Mouse (Mus musculus) heart, embryonic 13.5 days (tissue): ENCODE measurements around the gene Tshz3. TPM values are rescaled to one million over a fixed set of nuclear protein-coding genes. Genes with fewer than 3 reads are reported as not detected.

Experiments used
- ATAC-seq: fragments of 200-750 bp; cut with Nextera tagmentation; 2 replicates; pipeline ENCODE4 v1.8.0; 2017; ENCODE audit warnings: moderate TSS enrichment; ENCODE audit not compliant: insufficient number of reproducible peaks, low FRiP score, low TSS enrichment; ENCODE audit errors: extremely low read depth
- H3K27ac ChIP-seq: fragments of 300-500 bp; sonication (generic); replicated peaks from 2 replicates; pipeline ENCODE4 v1.5.1; 2015; ENCODE audit warnings: moderate library complexity, mild to moderate bottlenecking, inconsistent platforms
- H3K27me3 ChIP-seq: fragments of 300-500 bp; sonication (generic); replicated peaks from 2 replicates; pipeline ENCODE4 v1.6.1; 2015; ENCODE audit warnings: mild to moderate bottlenecking, inconsistent platforms
- H3K36me3 ChIP-seq: fragments of 300-500 bp; sonication (generic); 2 replicates; pipeline ENCODE4 v1.6.1; 2015; ENCODE audit warnings: mild to moderate bottlenecking, inconsistent platforms
- H3K4me1 ChIP-seq: fragments of 300-500 bp; sonication (generic); 2 replicates; pipeline ENCODE4 v1.6.1; 2015; ENCODE audit warnings: inconsistent platforms
- H3K4me2 ChIP-seq: fragments of 300-500 bp; sonication (generic); 2 replicates; pipeline ENCODE4 v1.6.1; 2015; ENCODE audit warnings: inconsistent platforms, mild to moderate bottlenecking, moderate library complexity
- H3K4me3 ChIP-seq: fragments of 300-500 bp; sonication (generic); 2 replicates; pipeline ENCODE4 v1.5.1; 2015; ENCODE audit warnings: moderate library complexity, mild to moderate bottlenecking, inconsistent platforms
- H3K9ac ChIP-seq: fragments of 300-500 bp; sonication (generic); 2 replicates; pipeline ENCODE4 v1.6.1; 2015; ENCODE audit warnings: inconsistent platforms, mild to moderate bottlenecking, moderate library complexity
- H3K9me3 ChIP-seq: fragments of 300-500 bp; sonication (generic); 2 replicates; pipeline ENCODE4 v1.6.1; 2016; ENCODE audit warnings: inconsistent platforms
- WGBS: fragments of 180-500 bp; shearing (Covaris S2); methylation state at CpG from one replicate; pipeline ENCODE4 v1.1.7; 2015; ENCODE audit warnings: mixed read lengths; 5-methylcytosine and 5-hydroxymethylcytosine counted together
- polyA plus RNA-seq: library from polyadenylated mRNA; unstranded; fragments of >200 nt; fragmentation: Nextera tagmentation; extraction: Ambion mirVana; gene quantifications from 2 replicates; pipeline ENCODE4 v1.2.1, GENCODE M21; 2015

Tshz3 gene
- polyA plus RNA-seq, result 2.7 TPM in 2 replicates

DNA sequence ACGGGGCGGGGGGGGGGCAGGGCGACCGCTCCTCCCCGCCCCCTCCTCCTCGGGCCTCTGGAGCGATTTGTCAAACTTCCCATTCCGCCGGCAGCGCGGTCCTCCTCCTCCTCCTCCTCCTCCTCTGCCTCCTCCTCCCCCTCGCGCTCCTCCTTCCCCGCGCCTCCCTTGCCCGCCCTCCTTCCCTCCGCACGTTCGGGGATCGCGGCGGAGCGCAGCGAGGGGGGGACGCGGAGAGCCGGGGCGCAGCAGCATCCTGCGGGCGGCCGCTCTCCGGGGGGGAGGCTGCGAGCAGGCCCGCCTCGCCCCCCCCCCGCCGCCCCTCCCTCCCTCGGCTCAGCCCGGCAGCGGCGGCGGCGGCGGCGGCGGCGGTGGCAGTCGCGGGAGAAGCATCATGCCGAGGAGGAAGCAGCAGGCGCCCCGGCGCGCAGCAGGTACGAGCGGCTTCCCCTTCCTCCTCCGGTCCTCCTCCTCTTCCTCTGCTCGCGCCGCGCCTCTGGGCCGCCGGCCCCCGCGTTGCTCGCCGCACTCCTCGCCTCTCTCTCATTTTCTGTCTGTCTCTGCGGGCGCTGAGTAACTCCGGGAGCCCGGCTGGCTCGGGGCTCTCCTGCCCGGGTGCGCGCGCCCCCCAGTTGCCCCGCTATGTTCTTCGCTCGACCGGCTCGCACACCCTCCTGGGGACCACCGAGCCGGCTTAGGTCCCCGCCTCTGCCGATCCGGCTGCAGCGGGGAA lies at the start of gene Tshz3:
TSS of gene Tshz3 (plus strand) at position 263 of the 733 bp plus-strand sequence.
- Histone ChIP-seq H3K4me1 (peaks cover 17% of the 10 kb centered on the region), H3K27ac (peak within 1 kb of the TSS; percentile 73), H3K27me3 (peaks cover 65% of the 10 kb centered on the region), H3K9me3 (no peaks in the 10 kb centered on the region), H3K36me3 (no peaks in the 10 kb centered on the region), H3K4me3 (peak within 1 kb of the TSS; percentile 82), H3K9ac (peak within 1 kb of the TSS; percentile 85), H3K4me2 (peak within 1 kb of the TSS; percentile 100)
- peak; percentile 32; the same call in 1 of the 2 replicates for ATAC-seq
- WGBS, result 2% methylated on average over 41 of the region's 88 CpGs

DNA sequence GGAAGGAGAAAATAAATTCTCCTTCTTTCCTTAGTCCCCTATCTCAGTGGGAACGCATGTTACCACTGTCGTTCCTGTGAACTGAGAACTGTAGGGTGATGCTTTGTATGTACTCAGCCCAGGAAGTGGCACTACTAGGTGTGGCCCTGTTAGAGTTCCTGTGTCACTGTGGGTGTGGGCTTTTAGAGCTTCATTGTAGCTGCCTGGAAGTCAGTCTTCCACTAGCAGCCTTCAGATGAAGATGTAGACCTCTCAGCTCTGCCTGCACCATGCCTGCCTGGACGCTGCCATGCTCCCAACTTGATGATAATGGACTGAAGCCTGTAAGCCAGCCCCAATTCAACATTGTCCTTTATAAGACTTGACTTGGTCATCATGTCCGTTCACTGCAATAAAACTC lies 42.0 kb upstream of the Tshz3 start:
- 77% methylated on average over 4 of the region's 4 CpGs for WGBS

DNA sequence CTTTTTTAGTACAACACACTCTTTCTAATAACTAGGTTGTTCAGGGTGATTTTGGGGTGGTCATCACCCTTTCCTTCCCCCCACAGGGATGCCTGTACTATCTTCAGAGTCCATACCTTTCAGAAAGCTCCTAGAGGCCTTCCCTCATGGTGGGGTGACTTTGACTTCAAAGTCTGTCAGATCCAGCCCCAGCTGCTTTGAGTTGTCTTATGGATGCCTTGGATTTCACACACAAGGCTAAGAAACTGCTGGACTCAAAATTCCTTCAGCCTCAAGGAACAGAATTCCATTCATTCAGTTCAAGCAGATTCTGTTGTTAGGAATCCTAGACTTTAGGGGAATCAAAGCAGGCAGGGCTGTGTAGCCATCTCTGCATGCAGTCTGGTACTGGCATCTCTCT lies 41.5 kb upstream of the Tshz3 start:
- no peak overlapping the region for H3K4me2 ChIP-seq
- no peak overlapping the region for H3K27ac ChIP-seq
- H3K27me3 ChIP-seq, result 0 out of 2 replicates have a peak, but pooled peaks cover under 1% of the 10 kb centered on the region
- no peaks in the 10 kb centered on the region for H3K36me3 ChIP-seq
- H3K9ac ChIP-seq, result no peak overlapping the region
- no peak for ATAC-seq
- no peaks in the 10 kb centered on the region for H3K4me1 ChIP-seq
- no peak overlapping the region for H3K4me3 ChIP-seq
- no peaks in the 10 kb centered on the region for H3K9me3 ChIP-seq

More for the DNA sequence above, 42.0 kb upstream of the Tshz3 start:
- Histone ChIP-seq H3K9me3 (no peaks in the 10 kb centered on the region), H3K27ac (no peak overlapping the region), H3K4me2 (no peak overlapping the region), H3K4me1 (no peaks in the 10 kb centered on the region), H3K36me3 (no peaks in the 10 kb centered on the region), H3K9ac (no peak overlapping the region), H3K4me3 (no peak overlapping the region), H3K27me3 (no peaks in the 10 kb centered on the region)
- ATAC-seq, result no peak

DNA sequence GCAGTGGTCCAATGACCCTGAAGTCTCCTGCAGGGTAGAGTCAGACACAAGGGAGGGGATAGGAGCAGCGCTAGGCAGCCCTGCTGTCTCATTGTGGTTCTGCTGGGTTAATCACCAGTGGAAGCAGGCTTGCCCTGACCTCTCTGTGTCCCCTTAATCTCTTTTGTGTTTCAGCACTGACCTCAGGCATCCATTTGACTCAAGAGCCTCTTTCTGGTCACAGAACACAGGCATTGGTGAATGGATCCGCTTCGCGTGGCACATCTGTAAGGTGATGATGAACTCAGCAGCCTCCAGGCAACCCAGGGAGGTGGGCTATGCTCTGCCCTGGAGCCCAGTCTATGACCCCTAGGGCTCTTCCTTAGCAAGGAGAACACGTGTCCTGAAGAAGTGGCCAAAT lies 39.6 kb upstream of the Tshz3 start:
- WGBS, result 59% methylated on average over 5 of the region's 5 CpGs
- H3K27me3 ChIP-seq, result 0 out of 2 replicates have a peak, but pooled peaks cover 4% of the 10 kb centered on the region
- H3K9me3 ChIP-seq, result no peaks in the 10 kb centered on the region
- no peaks in the 10 kb centered on the region for H3K36me3 ChIP-seq
- H3K9ac ChIP-seq, result no peak overlapping the region
- H3K4me1 ChIP-seq, result no peaks in the 10 kb centered on the region
- no peak overlapping the region for H3K4me2 ChIP-seq
- no peak overlapping the region for H3K27ac ChIP-seq
- no peak for ATAC-seq
- no peak overlapping the region for H3K4me3 ChIP-seq

DNA sequence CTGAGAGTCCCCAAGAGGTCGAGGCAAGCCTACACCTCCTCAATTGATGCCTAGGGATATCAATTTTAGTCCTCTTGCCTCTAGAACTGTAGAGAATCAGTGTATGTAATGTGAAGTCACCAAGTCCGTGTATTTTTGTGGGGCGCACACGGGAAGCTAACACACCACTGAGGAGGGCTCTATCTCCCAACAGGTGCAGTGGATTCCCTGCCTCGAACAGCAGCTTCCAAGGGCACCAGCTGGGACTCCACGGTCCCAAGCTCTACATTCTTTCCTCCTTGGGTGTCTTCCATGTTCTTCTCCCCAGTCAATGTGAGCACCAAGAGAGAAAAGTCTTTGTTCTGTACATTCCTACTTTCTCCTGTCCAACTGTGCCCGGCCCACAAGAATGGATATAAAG lies 38.7 kb upstream of the Tshz3 start:
- WGBS, result 78% methylated on average over 7 of the region's 7 CpGs
- no peaks in the 10 kb centered on the region for H3K9me3 ChIP-seq

DNA sequence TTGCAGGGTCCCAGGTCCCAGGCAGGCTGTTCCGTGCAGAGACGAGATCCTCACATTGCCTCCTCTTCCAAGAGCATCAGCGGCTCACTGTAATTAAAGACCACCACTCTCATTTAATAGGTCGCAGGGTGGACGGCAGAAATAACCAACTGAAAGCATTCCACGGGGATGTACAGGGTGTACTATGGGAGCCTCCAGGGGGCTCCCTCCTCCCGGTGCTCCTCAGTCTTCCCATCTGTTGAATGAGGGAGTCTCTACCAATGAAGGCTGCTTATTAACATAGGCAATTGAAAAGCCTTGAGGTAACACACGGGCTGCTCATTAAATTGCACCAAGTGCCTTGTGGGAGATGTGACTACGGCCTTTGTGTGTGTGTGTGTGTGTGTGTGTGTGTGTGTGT lies 37.3 kb upstream of the Tshz3 start:
- Histone ChIP-seq H3K9ac (no peak overlapping the region), H3K4me3 (no peak overlapping the region), H3K27me3 (0 out of 2 replicates have a peak, but pooled peaks cover 4% of the 10 kb centered on the region), H3K36me3 (no peaks in the 10 kb centered on the region), H3K4me2 (no peak overlapping the region), H3K27ac (no peak overlapping the region), H3K9me3 (no peaks in the 10 kb centered on the region), H3K4me1 (no peaks in the 10 kb centered on the region)
- ATAC-seq, result no peak
- WGBS, result 66% methylated on average over 9 of the region's 9 CpGs

More for the DNA sequence above, 38.7 kb upstream of the Tshz3 start:
- no peak overlapping the region for H3K27ac ChIP-seq
- no peak overlapping the region for H3K4me2 ChIP-seq
- H3K4me3 ChIP-seq, result no peak overlapping the region
- H3K27me3 ChIP-seq, result 0 out of 2 replicates have a peak, but pooled peaks cover 4% of the 10 kb centered on the region
- no peak for ATAC-seq
- H3K36me3 ChIP-seq, result no peaks in the 10 kb centered on the region
- H3K4me1 ChIP-seq, result no peaks in the 10 kb centered on the region
- H3K9ac ChIP-seq, result no peak overlapping the region

DNA sequence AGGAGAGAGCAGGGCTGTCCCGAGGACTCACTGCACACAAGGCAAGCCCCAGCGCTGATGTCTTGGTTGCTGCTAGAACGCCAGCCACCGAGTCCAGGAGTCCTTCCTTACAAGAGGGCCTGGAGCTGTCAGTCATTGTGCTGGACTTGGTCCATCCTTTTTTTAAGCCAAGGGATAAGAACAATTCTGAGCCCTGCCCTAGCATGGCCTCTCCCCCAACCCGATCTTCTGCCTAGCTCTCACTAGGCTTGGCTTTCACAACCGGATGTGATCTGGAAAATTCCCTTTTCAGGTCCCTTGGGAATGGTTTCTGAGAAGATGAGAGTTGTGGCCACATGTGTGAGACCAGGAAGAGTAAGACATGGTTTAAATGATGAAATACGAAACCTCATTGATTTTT lies 34.5 kb upstream of the Tshz3 start:
- no peak overlapping the region for H3K4me2 ChIP-seq
- no peaks in the 10 kb centered on the region for H3K36me3 ChIP-seq
- no peak overlapping the region for H3K9ac ChIP-seq
- H3K4me3 ChIP-seq, result no peak overlapping the region
- H3K9me3 ChIP-seq, result no peaks in the 10 kb centered on the region
- 74% methylated on average over 7 of the region's 7 CpGs for WGBS
- no peak for ATAC-seq
- H3K27ac ChIP-seq, result no peak overlapping the region
- H3K27me3 ChIP-seq, result 0 out of 2 replicates have a peak, but pooled peaks cover 4% of the 10 kb centered on the region
- H3K4me1 ChIP-seq, result no peaks in the 10 kb centered on the region

DNA sequence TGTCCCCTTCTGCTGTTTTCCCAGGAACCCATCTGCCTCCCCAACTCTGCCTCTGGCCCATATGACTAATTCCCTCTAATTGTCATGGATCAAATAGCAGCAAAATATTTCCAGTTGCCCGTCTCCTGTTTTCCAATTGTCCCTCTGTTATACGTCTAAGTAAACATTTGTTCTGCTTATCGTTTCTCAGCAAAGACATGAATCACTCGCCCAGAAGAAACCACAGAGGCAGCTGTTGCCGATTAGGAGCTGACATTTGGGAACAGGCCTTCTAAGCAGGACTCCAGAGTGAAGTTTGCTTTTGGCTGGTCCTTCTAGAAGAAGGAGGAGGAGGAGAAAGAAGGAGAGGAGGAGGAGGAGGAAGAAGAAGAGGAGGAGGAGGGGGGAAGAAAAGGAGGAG lies 30.2 kb upstream of the Tshz3 start:
- no peaks in the 10 kb centered on the region for H3K9me3 ChIP-seq
- H3K27me3 ChIP-seq, result no peaks in the 10 kb centered on the region
- 25% methylated on average over 5 of the region's 5 CpGs for WGBS
- H3K9ac ChIP-seq, result no peak overlapping the region
- no peak overlapping the region for H3K27ac ChIP-seq
- no peaks in the 10 kb centered on the region for H3K36me3 ChIP-seq
- no peaks in the 10 kb centered on the region for H3K4me1 ChIP-seq
- H3K4me2 ChIP-seq, result no peak overlapping the region
- no peak for ATAC-seq
- H3K4me3 ChIP-seq, result no peak overlapping the region

DNA sequence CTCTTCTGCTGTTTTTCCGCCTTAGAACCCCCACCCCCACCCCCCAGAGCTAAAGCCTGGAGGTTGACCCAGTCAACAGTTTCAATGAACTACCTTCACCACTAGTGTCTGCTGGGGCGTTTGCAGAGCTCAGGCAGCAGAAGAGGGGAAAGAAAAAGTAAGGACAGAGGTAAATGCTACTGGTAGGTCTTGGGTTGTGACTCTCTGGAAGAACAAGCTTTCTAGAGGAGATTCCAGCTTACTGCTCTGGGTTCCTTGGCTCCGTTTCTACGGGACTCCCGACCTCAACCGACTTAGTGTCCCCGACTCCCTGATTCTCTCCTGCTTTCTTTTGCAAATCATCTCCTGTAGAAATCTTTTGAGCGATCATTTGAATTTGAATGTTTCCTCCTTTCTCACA lies 19.9 kb upstream of the Tshz3 start:
- Histone ChIP-seq H3K4me2 (no peak overlapping the region), H3K4me1 (peaks cover 14% of the 10 kb centered on the region), H3K27ac (no peak overlapping the region), H3K9me3 (no peaks in the 10 kb centered on the region), H3K9ac (no peak overlapping the region), H3K36me3 (no peaks in the 10 kb centered on the region), H3K4me3 (no peak overlapping the region), H3K27me3 (peaks cover 65% of the 10 kb centered on the region)
- 23% methylated on average over 8 of the region's 8 CpGs for WGBS
- ATAC-seq, result no peak

DNA sequence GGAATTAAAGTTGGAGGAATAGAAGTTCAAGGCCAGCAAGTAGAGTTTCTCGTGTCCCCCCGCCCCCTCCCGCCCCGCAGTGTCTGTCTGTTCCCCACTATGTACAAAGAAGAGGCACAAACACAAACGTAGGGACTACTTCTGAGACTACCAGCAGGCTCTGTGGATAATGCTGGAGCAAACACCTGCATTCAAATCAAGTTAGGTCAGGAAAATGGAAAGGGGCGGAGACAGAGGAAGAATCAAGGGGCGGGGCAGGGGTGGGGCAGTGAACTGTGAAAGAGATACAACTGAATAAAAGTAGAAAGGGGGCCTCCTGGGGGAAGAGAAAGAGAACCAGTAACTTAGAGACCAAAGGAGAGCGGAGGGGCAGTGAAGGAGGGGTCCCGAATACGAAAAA lies 19.4 kb upstream of the Tshz3 start:
- no peak overlapping the region for H3K4me3 ChIP-seq

DNA sequence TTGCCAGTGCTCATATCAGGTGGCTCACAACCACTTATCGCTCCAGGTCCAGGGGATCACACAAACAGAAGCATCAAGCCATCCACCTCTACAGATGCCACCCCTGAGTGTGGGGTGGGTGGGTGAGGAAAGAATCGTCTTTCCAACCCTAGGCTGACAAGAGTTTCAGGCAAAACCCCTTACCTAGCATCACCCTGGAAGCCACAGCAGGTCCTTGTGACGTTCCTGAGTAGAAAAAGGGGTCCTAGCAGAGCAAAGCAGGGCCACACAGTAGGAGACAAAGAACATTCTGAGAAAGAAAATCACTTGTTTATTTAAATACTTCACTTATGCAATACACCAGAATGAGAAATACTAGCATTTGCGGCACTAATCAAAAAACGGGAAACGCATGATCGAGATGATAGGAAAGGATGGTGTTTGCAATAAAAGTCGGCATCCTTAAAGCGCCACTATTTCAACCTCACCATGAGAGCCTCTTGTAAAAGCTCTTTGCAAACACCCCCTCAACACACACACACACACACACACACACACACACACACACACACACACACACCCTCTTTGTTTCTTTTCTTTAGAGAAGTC lies 18.8 kb upstream of the Tshz3 start:
- 10% methylated on average over 9 of the region's 9 CpGs for WGBS
- H3K4me1 ChIP-seq, result peaks cover 14% of the 10 kb centered on the region
- H3K4me2 ChIP-seq, result peak overlapping the region; percentile 64
- 0 out of 2 replicates have a peak overlapping the region, but pooled peaks have one; percentile 38 for H3K4me3 ChIP-seq
- H3K27ac ChIP-seq, result no peak overlapping the region
- H3K27me3 ChIP-seq, result peaks cover 68% of the 10 kb centered on the region
- no peaks in the 10 kb centered on the region for H3K36me3 ChIP-seq
- H3K9ac ChIP-seq, result no peak overlapping the region
- no peaks in the 10 kb centered on the region for H3K9me3 ChIP-seq
- no peak for ATAC-seq

More for the DNA sequence above, 19.4 kb upstream of the Tshz3 start:
- 5% methylated on average over 10 of the region's 10 CpGs for WGBS
- Histone ChIP-seq H3K4me1 (peaks cover 14% of the 10 kb centered on the region), H3K27ac (no peak overlapping the region), H3K27me3 (peaks cover 68% of the 10 kb centered on the region), H3K9me3 (no peaks in the 10 kb centered on the region), H3K4me2 (no peak overlapping the region), H3K36me3 (no peaks in the 10 kb centered on the region), H3K9ac (no peak overlapping the region)
- no peak for ATAC-seq
